Mouse (Mus musculus): Measurements from ENCODE around the gene Glis3.

- TF ChIP-seq POLR2AphosphoS5 (IDR thresholded peaks at IDR 0.05; ENCODE audit: insufficient replicate concordance, low read depth, low read length) (no peak), CTCF (IDR thresholded peaks at IDR 0.05; ENCODE audit: low read depth, low read length) (no peak), TAL1 (conservative IDR thresholded peaks at IDR 0.05; ENCODE audit: low read depth, low read length) (no peak)
Observed at GRCm38 (mm10) chr19:28577023-28577422, 102.9 kb downstream of the Glis3 start.
